ENCODE assay signal across 8 mouse cellular contexts in genomic region chr11:77764694-77765458, GRCm38 (mm10). TPM values are rescaled to one million over a fixed set of nuclear protein-coding genes. Genes with fewer than 3 reads are reported as not detected.
A peak's percentile ranks its signal among the peaks of the same experiment; 100 is the strongest.
DNase-seq lines count a peak whose midpoint lies in the region; ATAC-seq and TF ChIP-seq lines count a peak whose summit lies in the region.

No protein-coding gene starts in this region.

- intact Hi-C loops in heart, postnatal 25 days (cut with DNase I), result no loop called here

- no peak for TF ChIP-seq CTCF in layer of hippocampus, adult 2 months (conservative IDR thresholded peaks at IDR 0.05)

- H3K4me3 ChIP-seq in embryonic facial prominence, embryonic 10.5 days, result peak overlapping the region; percentile 96
- H3K4me3 ChIP-seq in layer of hippocampus, adult 2 months, result peak overlapping the region; percentile 92
- peak overlapping the region; percentile 92 for H3K4me3 ChIP-seq in lung, embryonic 16.5 days (ENCODE audit: low read length)

- H3K4me2 ChIP-seq in lung, embryonic 16.5 days (ENCODE audit: low read depth, low read length), result peak overlapping the region; percentile 67

- peaks cover 26% of the 10 kb centered on the region for H3K27me3 ChIP-seq in embryonic facial prominence, embryonic 10.5 days (replicated peaks; ENCODE audit: low read depth, poor library complexity, severe bottlenecking)
- no peaks in the 10 kb centered on the region for H3K27me3 ChIP-seq in lung, embryonic 16.5 days (ENCODE audit: control insufficient read depth, insufficient read depth, low read depth, low read length)

- H3K9ac ChIP-seq in lung, embryonic 16.5 days (ENCODE audit: low read length), result peak overlapping the region; percentile 96; the same call in 1 of the 2 replicates

- no peaks in the 10 kb centered on the region for H3K36me3 ChIP-seq in embryonic facial prominence, embryonic 10.5 days (replicated peaks)
- no peaks in the 10 kb centered on the region for H3K36me3 ChIP-seq in lung, embryonic 16.5 days (ENCODE audit: control insufficient read depth, insufficient read depth, low read length)

- peak; percentile 46 for ATAC-seq in lung, embryonic 16.5 days (ENCODE audit: low read depth)

- 46% methylated on average over 9 of the region's 9 CpGs for WGBS in embryonic facial prominence, embryonic 10.5 days
- WGBS in lung, embryonic 16.5 days, result 34% methylated on average over 9 of the region's 9 CpGs

- DNase-seq in adrenal gland, postnatal 10 days, result peak; percentile 46
- DNase-seq in adrenal gland, postnatal 4 days (ENCODE audit: low spot score in 2 of 2), result no peak
- DNase-seq in embryonic facial prominence, embryonic 10.5 days (ENCODE audit: low spot score), result no peak
- DNase-seq in heart, postnatal 25 days (ENCODE audit: low spot score), result peak; percentile 47
- DNase-seq in layer of hippocampus, adult 2 months (ENCODE audit: low spot score in 2 of 2), result peak; percentile 54 to 55
- peak; percentile 88 for DNase-seq in yolk sac, embryonic 10.5 days (ENCODE audit: low spot score)
- no peak for DNase-seq in thymus, adult 18-20 months

- peaks cover 49% of the 10 kb centered on the region for H3K4me1 ChIP-seq in embryonic facial prominence, embryonic 10.5 days
- peaks cover 38% of the 10 kb centered on the region for H3K4me1 ChIP-seq in lung, embryonic 16.5 days (replicated peaks; ENCODE audit: control insufficient read depth, insufficient read depth, low read length)

- no peaks in the 10 kb centered on the region for H3K9me3 ChIP-seq in embryonic facial prominence, embryonic 10.5 days
- no peaks in the 10 kb centered on the region for H3K9me3 ChIP-seq in lung, embryonic 16.5 days (ENCODE audit: control insufficient read depth, low read length)

- H3K27ac ChIP-seq in embryonic facial prominence, embryonic 10.5 days (replicated peaks), result peak overlapping the region; percentile 93; the same call in 1 of the 2 replicates
- H3K27ac ChIP-seq in layer of hippocampus, adult 2 months, result peak overlapping the region; percentile 99
- H3K27ac ChIP-seq in lung, embryonic 16.5 days (ENCODE audit: low read length), result peak overlapping the region; percentile 94

RNA-seq across cellular contexts. Expression of gene Myo18a, which starts 1.8 kb away (rescaled TPM):
- 10 to 100 TPM; 53.9 to 80.1 TPM for total RNA-seq in adrenal gland, postnatal 10 days (2021)
- 10 to 100 TPM; 90.0 to 90.8 TPM for total RNA-seq in adrenal gland, postnatal 4 days (2021)
- 25.7 and 27.2 TPM in 2 replicates for polyA plus RNA-seq in embryonic facial prominence, embryonic 10.5 days (2016; fragmentation: Nextera tagmentation; extraction: Ambion mirVana)
- 100 to 1,000 TPM; 273 to 280 TPM for total RNA-seq in heart, postnatal 25 days (2021)
- 100 to 1,000 TPM; 137 to 156 TPM for total RNA-seq in layer of hippocampus, adult 2 months (2021)
- polyA plus RNA-seq in lung, embryonic 16.5 days (2015; fragmentation: Nextera tagmentation; extraction: Ambion mirVana), result 39.0 and 42.1 TPM in 2 replicates

RNA-seq across cellular contexts. Expression of gene Gm10277, which starts 22.7 kb away (rescaled TPM):
- not detected for total RNA-seq in adrenal gland, postnatal 10 days (2021)
- total RNA-seq in adrenal gland, postnatal 4 days (2021), result not detected
- polyA plus RNA-seq in embryonic facial prominence, embryonic 10.5 days (2016; fragmentation: Nextera tagmentation; extraction: Ambion mirVana), result 1.3 and 1.6 TPM in 2 replicates
- total RNA-seq in heart, postnatal 25 days (2021), result not detected
- not detected for total RNA-seq in layer of hippocampus, adult 2 months (2021)
- polyA plus RNA-seq in lung, embryonic 16.5 days (2015; fragmentation: Nextera tagmentation; extraction: Ambion mirVana), result 1.8 and 2.5 TPM in 2 replicates

RNA-seq across cellular contexts. Expression of gene Cryba1, which starts 39.8 kb away (rescaled TPM):
- not detected for total RNA-seq in adrenal gland, postnatal 10 days (2021)
- not detected for total RNA-seq in adrenal gland, postnatal 4 days (2021)
- polyA plus RNA-seq in embryonic facial prominence, embryonic 10.5 days (2016; fragmentation: Nextera tagmentation; extraction: Ambion mirVana), result 0.88 and 2.2 TPM in 2 replicates
- not detected for total RNA-seq in heart, postnatal 25 days (2021)
- not detected for total RNA-seq in layer of hippocampus, adult 2 months (2021)
- polyA plus RNA-seq in lung, embryonic 16.5 days (2015; fragmentation: Nextera tagmentation; extraction: Ambion mirVana), result not detected in 2 replicates

Comparison
In these comparisons a context has a peak if more than half of its experiments do, and no peak if none do; other contexts are left out.
1. DNase-seq: peak in adrenal gland, postnatal 10 days (single experiment), heart, postnatal 25 days (single experiment), layer of hippocampus, adult 2 months (2 of 2) and yolk sac, embryonic 10.5 days (single experiment); none in adrenal gland, postnatal 4 days (0 of 2), embryonic facial prominence, embryonic 10.5 days (single experiment) and thymus, adult 18-20 months (0 of 2).
2. Peak in every context shown above with its lines, with median percentiles within 50 percentile points of each other: H3K27ac ChIP-seq and H3K4me3 ChIP-seq.